Mouse (Mus musculus): ENCODE results near the gene Nudt8. TPM values are rescaled to one million over a fixed set of nuclear protein-coding genes. Genes with fewer than 3 reads are reported as not detected.
"Not testable (repeated sequence)": the region's sequence is repeated elsewhere in the genome, so short reads cannot be mapped to it uniquely, and the experiment has no call there.

Nudt8 gene
- total RNA-seq, 4 experiments from 2014 or later, result 7.4 to 10.5 (median 8.9) TPM

- DNase-seq (ENCODE audit: low spot score in 2 of 2), result not testable (repeated sequence)
Measured at GRCm38 (mm10) chr19:4049069-4049468, 48.7 kb downstream of the Nudt8 start.

GRCm38 (mm10) chr19:4051016-4051415, 50.6 kb downstream of the Nudt8 start:
- DNase-seq (ENCODE audit: low spot score in 2 of 2), result no peak

Other genes starting within 250 kb of the Nudt8 start
- 10 to 100 TPM; 46.2 to 53.0 (median 50.5) TPM for gene Kmt5b, start 233.2 kb upstream of the Nudt8 start, total RNA-seq (2022)
- 10 to 100 TPM; 68.4 to 87.2 (median 76.7) TPM for gene Chka, start 148.8 kb upstream of the Nudt8 start, total RNA-seq (2022)
- 10 to 100 TPM; 14.9 to 26.1 (median 21.5) TPM for gene Tcirg1, start 93.4 kb upstream of the Nudt8 start, total RNA-seq (2022)
- gene Ndufs8, start 87.8 kb upstream of the Nudt8 start, total RNA-seq (2022), result 100 to 1,000 TPM; 136 to 159 (median 145) TPM
- 1 to 10 TPM; 3.4 to 5.5 (median 5.1) TPM for gene Aldh3b1, start 70.8 kb upstream of the Nudt8 start, total RNA-seq (2022)
- gene Unc93b1, start 65.4 kb upstream of the Nudt8 start, total RNA-seq (2022), result 10 to 100 TPM; 13.4 to 30.8 (median 20.0) TPM
- under 1 TPM in 2 of 4 experiments, not detected in 2; 0.44 to 0.50 TPM for gene Aldh3b3, start 41.9 kb upstream of the Nudt8 start, total RNA-seq (2022)
- 1 to 10 TPM in 1 of 4 experiments, under 1 TPM in 3; 0.80 to 1.3 (median 0.91) TPM for gene Aldh3b2, start 28.3 kb upstream of the Nudt8 start, total RNA-seq (2022)
- 1 to 10 TPM; 2.9 to 5.0 (median 4.5) TPM for gene Acy3, start 14.0 kb upstream of the Nudt8 start, total RNA-seq (2022)
- not detected for gene Tbx10, start 7.8 kb upstream of the Nudt8 start, total RNA-seq (2022)
- gene Gm49405, start within 50 bp of the Nudt8 start, total RNA-seq (2022), result 1 to 10 TPM in 2 of 4 experiments, under 1 TPM in 2; 0.76 to 1.3 (median 1.1) TPM
- 10 to 100 TPM in 1 of 4 experiments, 1 to 10 TPM in 3; 3.9 to 11.7 (median 4.1) TPM for gene Doc2g, start 2.7 kb downstream of the Nudt8 start, total RNA-seq (2022)
- 100 to 1,000 TPM; 243 to 273 (median 258) TPM for gene Ndufv1, start 12.2 kb downstream of the Nudt8 start, total RNA-seq (2022)
- gene Gstp1, start 37.4 kb downstream of the Nudt8 start, total RNA-seq (2022), result 100 to 1,000 TPM; 405 to 436 (median 416) TPM
- gene Gstp2, start 45.4 kb downstream of the Nudt8 start, total RNA-seq (2022), result 10 to 100 TPM; 43.0 to 73.3 (median 55.7) TPM
- not detected for gene Gstp3, start 59.0 kb downstream of the Nudt8 start, total RNA-seq (2022)
- gene Cabp2, start 81.0 kb downstream of the Nudt8 start, total RNA-seq (2022), result not detected
- gene Cdk2ap2, start 96.6 kb downstream of the Nudt8 start, total RNA-seq (2022), result 10 to 100 TPM; 20.2 to 28.9 (median 23.4) TPM
- gene Pitpnm1, start 99.4 kb downstream of the Nudt8 start, total RNA-seq (2022), result 100 to 1,000 TPM; 199 to 206 (median 205) TPM
- 100 to 1,000 TPM; 120 to 143 (median 134) TPM for gene Aip, start 125.3 kb downstream of the Nudt8 start, total RNA-seq (2022)
- under 1 TPM in 1 of 4 experiments, not detected in 3; 0.08 TPM for gene Gpr152, start 139.2 kb downstream of the Nudt8 start, total RNA-seq (2022)
- under 1 TPM in 3 of 4 experiments, not detected in 1; 0.17 to 0.37 (median 0.34) TPM for gene Cabp4, start 143.5 kb downstream of the Nudt8 start, total RNA-seq (2022)
- 10 to 100 TPM; 86.9 to 98.0 (median 92.5) TPM for gene Coro1b, start 148.0 kb downstream of the Nudt8 start, total RNA-seq (2022)
- gene Ptprcap, start 153.0 kb downstream of the Nudt8 start, total RNA-seq (2022), result 1 to 10 TPM; 1.6 to 2.2 (median 1.8) TPM
- 10 to 100 TPM; 28.6 to 39.6 (median 34.1) TPM for gene Rps6kb2, start 162.8 kb downstream of the Nudt8 start, total RNA-seq (2022)
- gene Carns1, start 174.9 kb downstream of the Nudt8 start, total RNA-seq (2022), result 10 to 100 TPM; 12.6 to 15.0 (median 13.4) TPM
- gene Tbc1d10c, start 190.7 kb downstream of the Nudt8 start, total RNA-seq (2022), result 1 to 10 TPM; 1.6 to 3.3 (median 2.7) TPM
- 100 to 1,000 TPM; 310 to 356 (median 326) TPM for gene Ppp1ca, start 191.5 kb downstream of the Nudt8 start, total RNA-seq (2022)
- gene Rad9a, start 201.1 kb downstream of the Nudt8 start, total RNA-seq (2022), result 10 to 100 TPM in 3 of 4 experiments, 1 to 10 TPM in 1; 9.9 to 12.1 (median 11.0) TPM
- 1 to 10 TPM in 2 of 4 experiments, under 1 TPM in 2; 0.65 to 2.4 (median 1.2) TPM for gene Clcf1, start 213.7 kb downstream of the Nudt8 start, total RNA-seq (2022)
- gene AC109138.7, start 213.8 kb downstream of the Nudt8 start, total RNA-seq (2022), result not detected
- gene Pold4, start 231.3 kb downstream of the Nudt8 start, total RNA-seq (2022), result 10 to 100 TPM; 16.1 to 23.6 (median 22.1) TPM